Mouse (Mus musculus) lung, adult 2 months (tissue): Measurements from ENCODE around the gene Clec4n.
"Not testable (repeated sequence)": the region's sequence is repeated elsewhere in the genome, so short reads cannot be mapped to it uniquely, and the experiment has no call there.

ENCODE experiments used
- CTCF ChIP-seq: fragments of 200-500 bp; IDR thresholded peaks from 2 replicates; pipeline ENCODE4 v1.5.1; 2011; ENCODE audit warnings: mild to moderate bottlenecking, low read length, control low read depth; ENCODE audit not compliant: insufficient read depth
- POLR2A ChIP-seq: fragments of 200-500 bp; IDR thresholded peaks from 2 replicates; pipeline ENCODE4 v1.6.1; 2011; ENCODE audit warnings: low read depth, mild to moderate bottlenecking, control low read depth, low read length, borderline replicate concordance; ENCODE audit errors: extremely low read depth

GRCm38 (mm10) chr6:123208077-123208439 is 21.6 kb upstream of the Clec4n start:
- TF ChIP-seq CTCF, POLR2A: not testable (repeated sequence)
